Mouse (Mus musculus) embryonic facial prominence, embryonic 12.5 days (tissue): ENCODE data around the gene Dennd1c. TPM values are rescaled to one million over a fixed set of nuclear protein-coding genes. Genes with fewer than 3 reads are reported as not detected.
A peak's percentile ranks its signal among the peaks of the same experiment; 100 is the strongest.
"Not testable (repeated sequence)": the region's sequence is repeated elsewhere in the genome, so short reads cannot be mapped to it uniquely, and the experiment has no call there.

ENCODE experiments used
- ATAC-seq: fragments of 200-750 bp; cut with Nextera tagmentation; 2 replicates; pipeline ENCODE4 v1.8.0; 2017; ENCODE audit not compliant: insufficient number of reproducible peaks, insufficient read depth, low FRiP score, low TSS enrichment
- H3K27ac ChIP-seq: fragments of 300-500 bp; sonication (generic); 2 replicates; pipeline ENCODE4 v1.5.1; 2016; ENCODE audit warnings: mild to moderate bottlenecking
- H3K27me3 ChIP-seq: fragments of 300-500 bp; sonication (generic); 2 replicates; pipeline ENCODE4 v1.6.1; 2016; ENCODE audit warnings: mild to moderate bottlenecking, moderate library complexity
- H3K36me3 ChIP-seq: fragments of 300-500 bp; sonication (generic); 2 replicates; pipeline ENCODE4 v1.6.1; 2016; ENCODE audit warnings: mild to moderate bottlenecking
- H3K4me1 ChIP-seq: fragments of 300-500 bp; sonication (generic); 2 replicates; pipeline ENCODE4 v1.6.1; 2016
- H3K4me2 ChIP-seq: fragments of 300-500 bp; sonication (generic); replicated peaks from 2 replicates; pipeline ENCODE4 v1.6.1; 2016; ENCODE audit warnings: mild to moderate bottlenecking, moderate library complexity
- H3K4me3 ChIP-seq: fragments of 300-500 bp; sonication (generic); 2 replicates; pipeline ENCODE4 v1.5.1; 2016; ENCODE audit warnings: mild to moderate bottlenecking
- H3K9ac ChIP-seq: fragments of 300-500 bp; sonication (generic); 2 replicates; pipeline ENCODE4 v1.6.1; 2016; ENCODE audit warnings: mild to moderate bottlenecking, moderate library complexity
- H3K9me3 ChIP-seq: fragments of 300-500 bp; sonication (generic); 2 replicates; pipeline ENCODE4 v1.6.1; 2016; ENCODE audit warnings: mild to moderate bottlenecking, moderate library complexity
- WGBS: fragments of 180-500 bp; shearing (Covaris S2); methylation state at CpG from one replicate; pipeline ENCODE4 v1.1.7; 2016; 5-methylcytosine and 5-hydroxymethylcytosine counted together
- polyA plus RNA-seq: library from polyadenylated mRNA; unstranded; fragments of >200 nt; fragmentation: Nextera tagmentation; extraction: Ambion mirVana; gene quantifications from 2 replicates; pipeline ENCODE4 v1.2.1, GENCODE M21; 2016

Dennd1c gene
- polyA plus RNA-seq, 1 experiment from 2014 or later = 1.4 TPM

DNA sequence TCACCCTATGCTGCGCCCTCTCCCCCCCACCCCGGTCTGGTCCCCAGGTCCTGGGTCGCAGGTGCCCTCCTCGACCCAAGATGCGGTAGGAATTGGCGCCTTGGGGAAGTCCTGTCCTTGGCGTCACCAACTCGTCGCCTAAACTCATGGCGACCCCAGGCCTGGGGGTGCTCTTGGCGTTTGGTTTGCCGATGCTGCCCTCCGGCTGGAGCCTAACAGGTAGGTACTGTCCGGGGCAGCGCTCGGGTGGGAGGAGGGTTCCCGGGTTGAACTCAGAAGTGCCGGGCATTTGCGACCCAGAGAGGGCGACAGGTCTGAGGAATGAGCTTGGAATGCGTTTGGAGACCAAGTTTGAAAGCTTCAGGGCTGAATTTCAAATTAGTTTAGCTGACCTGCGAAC lies 15.8 kb downstream of the Dennd1c start:
- no peaks in the 10 kb centered on the region for H3K36me3 ChIP-seq
- ATAC-seq = no peak
- WGBS = 2% methylated on average over 22 of the region's 22 CpGs
- H3K27me3 ChIP-seq = peaks cover 54% of the 10 kb centered on the region
- H3K9ac ChIP-seq = peak overlapping the region; percentile 17; the same call in 1 of the 2 replicates
- H3K9me3 ChIP-seq = no peaks in the 10 kb centered on the region
- H3K4me2 ChIP-seq = peak overlapping the region; percentile 36
- H3K4me1 ChIP-seq = peaks cover 8% of the 10 kb centered on the region; the same call in 1 of the 2 replicates
- H3K4me3 ChIP-seq = peak overlapping the region; percentile 27
- H3K27ac ChIP-seq = no peak overlapping the region

DNA sequence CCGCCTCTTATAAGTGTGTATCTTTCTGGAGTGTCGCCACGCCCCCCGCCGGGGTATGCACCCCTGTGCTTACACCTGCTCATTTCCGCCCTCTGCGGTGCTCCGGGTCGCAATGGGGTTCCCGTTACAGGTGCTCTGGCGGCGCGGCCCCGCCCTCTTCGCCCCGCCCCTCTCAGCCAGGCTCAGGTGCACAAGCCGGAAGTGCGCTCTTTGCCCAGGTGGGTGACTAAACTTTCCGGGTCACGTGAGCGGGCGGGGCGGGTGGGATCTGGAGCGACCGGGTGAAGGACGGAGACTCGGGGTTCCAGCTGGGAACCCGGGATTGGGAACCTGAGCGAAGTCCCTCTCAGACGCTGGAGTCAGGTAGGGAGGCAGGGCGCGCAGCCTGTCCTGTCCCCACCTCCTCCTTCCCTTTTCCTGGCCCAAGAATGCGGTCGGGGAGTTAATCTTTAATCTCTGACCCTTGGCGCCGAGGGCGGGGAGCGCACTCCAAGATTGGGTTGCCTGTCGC lies 16.2 kb downstream of the Dennd1c start:
- Histone ChIP-seq H3K27ac (no peak overlapping the region), H3K4me2 (peak overlapping the region; percentile 36), H3K27me3 (peaks cover 54% of the 10 kb centered on the region), H3K36me3 (no peaks in the 10 kb centered on the region), H3K4me1 (peaks cover 8% of the 10 kb centered on the region; the same call in 1 of the 2 replicates), H3K9ac (peak overlapping the region; percentile 17; the same call in 1 of the 2 replicates), H3K9me3 (no peaks in the 10 kb centered on the region), H3K4me3 (peak overlapping the region; percentile 27)
- WGBS = 2% methylated on average over 39 of the region's 39 CpGs
- no peak for ATAC-seq

DNA sequence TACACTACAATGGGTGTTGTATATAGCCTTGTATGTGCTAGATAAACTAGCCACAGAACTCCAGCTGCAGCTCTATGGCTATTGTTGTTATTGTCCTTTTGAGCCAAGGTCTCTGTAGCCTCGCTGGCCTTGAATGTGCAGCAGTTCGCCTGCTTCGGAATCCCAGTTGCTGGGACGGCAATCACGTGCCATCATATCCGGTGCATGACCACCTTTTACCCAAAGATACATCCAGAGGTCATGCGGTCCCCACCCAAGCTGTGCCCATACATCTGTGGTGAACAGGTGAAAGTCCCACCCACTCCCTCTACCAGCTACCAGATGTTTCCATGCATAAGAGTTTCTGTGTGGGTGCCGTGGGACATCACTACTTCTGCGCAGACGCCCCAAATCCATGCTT lies 17.2 kb downstream of the Dennd1c start:
- no peak overlapping the region for H3K27ac ChIP-seq
- H3K4me2 ChIP-seq = peak overlapping the region; percentile 92
- H3K9me3 ChIP-seq = no peaks in the 10 kb centered on the region
- no peaks in the 10 kb centered on the region for H3K36me3 ChIP-seq
- ATAC-seq = no peak
- H3K4me3 ChIP-seq = 0 out of 2 replicates have a peak overlapping the region, but pooled peaks have one; percentile 87
- H3K4me1 ChIP-seq = peaks cover 8% of the 10 kb centered on the region; the same call in 1 of the 2 replicates
- no peak overlapping the region for H3K9ac ChIP-seq
- H3K27me3 ChIP-seq = peaks cover 48% of the 10 kb centered on the region
- WGBS = 45% methylated on average over 10 of the region's 10 CpGs

DNA sequence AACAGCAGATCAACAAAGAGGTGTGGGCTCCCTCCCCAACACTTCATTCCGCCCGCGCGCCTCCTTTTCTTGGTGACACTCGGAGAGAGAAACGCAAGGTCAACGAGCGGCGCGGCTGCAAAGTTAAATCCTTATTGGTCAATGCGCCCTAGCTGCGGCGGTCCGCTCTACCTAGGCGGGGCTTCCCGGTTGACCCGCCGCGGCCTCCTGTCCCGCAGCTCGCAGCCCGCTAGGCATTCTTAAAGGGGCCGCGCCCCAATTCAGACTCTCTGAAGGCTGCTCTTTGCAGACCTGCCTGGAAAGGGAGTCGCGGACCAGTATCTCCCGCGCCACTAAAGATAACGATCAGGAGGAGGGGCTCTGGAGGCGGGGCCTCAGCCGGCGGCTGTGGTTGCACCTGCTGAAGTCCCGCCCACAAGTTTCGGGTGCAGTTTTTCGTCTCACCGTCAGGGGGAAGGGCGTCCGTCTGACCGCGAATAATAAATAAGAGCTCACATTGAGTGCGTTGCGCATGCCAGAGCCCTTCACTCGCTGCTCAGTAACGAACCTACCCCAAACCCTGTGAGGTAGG lies 18.0 kb downstream of the Dennd1c start:
- Histone ChIP-seq H3K27ac (no peak overlapping the region; the same call in 1 of the 2 replicates), H3K9ac (no peak overlapping the region)

DNA sequence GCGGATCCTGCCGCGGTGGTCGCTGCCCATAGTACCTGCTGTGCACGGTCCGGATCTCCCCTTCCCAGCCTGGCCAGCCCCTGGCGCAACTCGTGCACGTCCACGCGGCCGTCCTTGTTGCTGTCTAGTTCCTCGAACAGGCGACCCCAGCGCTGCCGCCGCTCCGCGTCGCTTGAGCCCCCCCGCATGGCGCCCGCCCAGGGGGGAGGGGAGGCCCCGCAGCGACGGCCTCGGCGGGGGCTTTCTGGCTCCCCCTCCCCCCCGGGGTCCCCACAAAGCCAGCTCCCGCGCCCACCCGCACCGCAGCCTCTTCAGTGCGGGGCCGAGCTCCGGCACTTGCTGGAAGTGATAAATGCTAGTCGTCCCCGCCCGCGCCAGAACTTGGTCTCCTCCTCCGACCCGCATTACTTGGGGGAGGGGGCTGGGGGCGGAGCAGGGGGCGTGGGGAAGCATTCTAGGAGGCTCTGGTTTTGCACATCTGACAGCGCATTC lies 18.8 kb downstream of the Dennd1c start, which contains the start of gene Slc25a23:
TSS of gene Slc25a23 (minus strand) at position 378 of the 492 bp plus-strand sequence.
- under 1% methylated on average over 27 of the region's 45 CpGs for WGBS
- H3K27me3 ChIP-seq = peaks cover 37% of the 10 kb centered on the region

More for the DNA sequence above, 18.0 kb downstream of the Dennd1c start:
- Histone ChIP-seq H3K9me3 (no peaks in the 10 kb centered on the region), H3K4me1 (peaks cover 8% of the 10 kb centered on the region; the same call in 1 of the 2 replicates), H3K4me2 (peak overlapping the region; percentile 92), H3K4me3 (peak overlapping the region; percentile 87), H3K27me3 (peaks cover 44% of the 10 kb centered on the region), H3K36me3 (no peaks in the 10 kb centered on the region)
- under 1% methylated on average over 44 of the region's 44 CpGs for WGBS
- peak; percentile 77 for ATAC-seq

DNA sequence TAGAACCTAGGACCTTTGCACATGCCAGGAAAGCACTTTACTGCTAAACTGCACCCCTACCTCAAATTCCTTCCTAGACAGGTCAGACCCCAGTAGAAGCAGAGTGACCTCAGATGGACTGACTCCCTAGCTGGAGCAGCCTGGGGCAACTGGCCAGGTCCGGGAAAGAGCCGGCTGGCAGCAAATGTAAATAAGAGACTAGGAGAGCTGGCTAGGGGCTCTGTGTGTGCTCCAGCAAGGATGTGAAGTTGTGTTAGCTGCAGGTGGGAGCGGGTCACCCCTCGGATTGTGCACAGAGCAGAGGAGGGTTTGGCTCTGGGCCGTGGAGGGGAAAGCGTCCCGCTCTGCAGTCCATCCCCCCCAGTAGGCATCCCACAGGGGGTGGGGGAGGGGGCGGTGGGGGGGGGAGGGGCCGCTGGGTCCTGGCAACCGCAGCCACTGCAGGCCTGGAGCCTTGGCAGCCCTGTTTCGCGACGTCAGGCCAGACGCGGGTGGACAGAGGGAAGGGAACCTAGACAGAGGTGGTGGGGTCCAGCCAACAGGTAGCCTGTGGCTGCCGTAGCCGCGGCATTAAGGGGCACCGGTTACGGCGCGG lies 19.3 kb downstream of the Dennd1c start, which contains the start of gene Crb3:
TSS of gene Crb3 (plus strand) at position 215 of the 595 bp plus-strand sequence.
- H3K4me3 ChIP-seq = peak within 1 kb of the TSS; percentile 87
- peak within 1 kb of the TSS; percentile 75 for H3K9ac ChIP-seq
- peak within 1 kb of the TSS; percentile 92 for H3K4me2 ChIP-seq
- peaks cover 32% of the 10 kb centered on the region for H3K27me3 ChIP-seq
- peak within 1 kb of the TSS; percentile 30; the same call in 1 of the 2 replicates for H3K27ac ChIP-seq
- peak; percentile 11; the same call in 1 of the 2 replicates for ATAC-seq
- H3K36me3 ChIP-seq = no peaks in the 10 kb centered on the region; the same call in 1 of the 2 replicates
- H3K4me1 ChIP-seq = peaks cover 8% of the 10 kb centered on the region; the same call in 1 of the 2 replicates
- H3K9me3 ChIP-seq = no peaks in the 10 kb centered on the region
- 1% methylated on average over 13 of the region's 22 CpGs for WGBS

More for the DNA sequence above, 18.8 kb downstream of the Dennd1c start, which contains the start of gene Slc25a23:
- peak; percentile 65 for ATAC-seq
- H3K4me1 ChIP-seq = peaks cover 8% of the 10 kb centered on the region; the same call in 1 of the 2 replicates
- peak within 1 kb of the TSS; percentile 87 for H3K4me3 ChIP-seq
- peak within 1 kb of the TSS; percentile 30 for H3K27ac ChIP-seq
- peak within 1 kb of the TSS; percentile 75 for H3K9ac ChIP-seq
- H3K36me3 ChIP-seq = no peaks in the 10 kb centered on the region; the same call in 1 of the 2 replicates
- peak within 1 kb of the TSS; percentile 92 for H3K4me2 ChIP-seq
- H3K9me3 ChIP-seq = no peaks in the 10 kb centered on the region

DNA sequence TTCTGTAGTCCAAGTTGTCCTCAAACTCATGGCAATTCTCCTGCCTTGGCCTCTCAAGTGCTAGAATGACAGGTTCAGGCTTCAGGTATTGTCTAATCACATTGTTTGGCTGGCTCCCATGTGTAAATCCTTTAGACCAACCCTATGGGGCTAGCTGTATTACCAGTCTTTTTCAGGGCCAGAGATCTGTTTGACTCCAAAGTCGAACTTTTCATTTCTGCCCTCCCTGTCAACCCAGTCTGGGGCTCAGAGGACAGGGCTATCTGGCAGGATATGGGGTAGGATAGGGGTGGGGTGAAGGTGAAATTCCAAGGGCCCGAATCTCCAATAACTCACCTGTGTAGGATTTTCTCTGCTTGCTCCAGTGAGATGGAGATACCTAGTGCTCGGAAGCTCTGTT lies 22.1 kb downstream of the Dennd1c start:
- no peak overlapping the region for H3K4me2 ChIP-seq
- no peak overlapping the region for H3K4me3 ChIP-seq
- 76% methylated on average over 3 of the region's 3 CpGs for WGBS
- peaks cover 5% of the 10 kb centered on the region for H3K27me3 ChIP-seq
- H3K4me1 ChIP-seq = peaks cover 8% of the 10 kb centered on the region; the same call in 1 of the 2 replicates
- ATAC-seq = no peak
- H3K9me3 ChIP-seq = no peaks in the 10 kb centered on the region
- no peak overlapping the region for H3K9ac ChIP-seq
- peaks cover 8% of the 10 kb centered on the region; the same call in 1 of the 2 replicates for H3K36me3 ChIP-seq
- no peak overlapping the region for H3K27ac ChIP-seq

DNA sequence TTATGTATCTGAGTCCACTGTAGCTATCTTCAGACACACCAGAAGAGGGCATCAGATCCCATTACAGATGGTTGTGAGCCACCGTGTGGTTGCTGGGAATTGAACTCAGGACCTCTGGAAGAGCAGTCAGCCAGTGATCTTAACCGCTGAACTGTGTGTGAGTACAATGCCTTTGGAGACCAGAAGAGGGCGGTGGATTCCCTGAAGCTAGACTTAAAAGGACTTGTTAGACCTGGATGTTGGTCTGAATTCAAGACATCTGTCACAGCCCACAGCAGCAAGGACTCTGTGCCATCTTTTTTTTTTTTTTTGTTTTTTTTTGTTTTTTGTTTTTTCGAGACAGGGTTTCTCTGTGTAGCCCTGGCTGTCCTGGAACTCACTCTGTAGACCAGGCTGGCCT lies 26.6 kb downstream of the Dennd1c start:
- H3K36me3 ChIP-seq = peaks cover 12% of the 10 kb centered on the region; the same call in 1 of the 2 replicates
- H3K4me3 ChIP-seq, ATAC-seq, H3K9me3 ChIP-seq, H3K4me2 ChIP-seq, H3K27me3 ChIP-seq, H3K9ac ChIP-seq, H3K27ac ChIP-seq, H3K4me1 ChIP-seq: not testable (repeated sequence)
- 77% methylated on average over 4 of the region's 4 CpGs for WGBS

DNA sequence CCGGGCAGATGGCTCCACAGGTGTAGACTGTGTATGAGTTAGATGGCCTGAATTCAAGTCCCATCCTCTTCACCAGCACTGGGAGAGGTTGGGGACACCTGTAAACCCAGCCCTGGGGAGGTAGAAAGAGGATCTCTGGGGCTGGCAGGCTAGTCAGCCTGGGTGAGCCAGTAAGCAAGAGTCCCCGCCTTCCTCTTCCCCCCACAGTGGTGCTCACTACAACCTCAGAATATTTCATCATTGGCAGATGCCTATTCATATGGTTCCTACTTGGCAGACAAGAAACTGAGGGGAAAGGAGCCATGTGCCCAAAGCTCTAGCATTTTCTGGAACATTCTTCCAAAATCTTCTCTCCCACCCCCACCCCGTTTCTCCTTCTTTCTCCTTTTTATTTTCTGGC lies 29.5 kb downstream of the Dennd1c start:
- Histone ChIP-seq H3K27me3 (no peaks in the 10 kb centered on the region), H3K36me3 (peaks cover 12% of the 10 kb centered on the region; the same call in 1 of the 2 replicates), H3K27ac (no peak overlapping the region), H3K9me3 (no peaks in the 10 kb centered on the region), H3K4me1 (no peaks in the 10 kb centered on the region), H3K9ac (no peak overlapping the region), H3K4me2 (no peak overlapping the region), H3K4me3 (no peak overlapping the region)
- WGBS = 87% methylated on average over 3 of the region's 3 CpGs
- no peak for ATAC-seq

DNA sequence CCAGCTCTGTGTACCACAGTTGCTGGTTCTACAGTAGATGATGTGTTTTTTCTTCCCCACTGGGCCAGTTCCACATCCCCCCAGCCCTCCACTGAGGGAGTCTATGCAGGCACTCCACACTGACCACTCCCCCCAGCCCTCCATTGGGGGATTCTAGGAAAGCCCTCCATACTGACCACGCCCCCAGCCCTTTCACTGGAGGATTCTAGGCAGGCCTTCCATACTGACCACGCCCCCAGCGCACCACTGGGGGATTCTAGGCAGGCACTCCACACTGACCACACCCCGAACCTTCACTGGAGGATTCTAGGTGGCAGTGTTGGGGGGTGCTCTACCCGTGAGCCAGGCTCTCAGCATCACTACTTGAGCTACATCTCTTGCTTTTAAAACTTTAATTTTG lies 30.9 kb downstream of the Dennd1c start:
- no peak overlapping the region for H3K4me3 ChIP-seq
- H3K9me3 ChIP-seq = no peaks in the 10 kb centered on the region
- peaks cover 4% of the 10 kb centered on the region; the same call in 1 of the 2 replicates for H3K36me3 ChIP-seq
- no peak overlapping the region for H3K4me2 ChIP-seq
- H3K4me1 ChIP-seq = no peaks in the 10 kb centered on the region
- no peak; the same call in 1 of the 2 replicates for ATAC-seq
- H3K27me3 ChIP-seq = no peaks in the 10 kb centered on the region
- H3K9ac ChIP-seq = no peak overlapping the region
- 35% methylated on average over 5 of the region's 5 CpGs for WGBS
- H3K27ac ChIP-seq = no peak overlapping the region

DNA sequence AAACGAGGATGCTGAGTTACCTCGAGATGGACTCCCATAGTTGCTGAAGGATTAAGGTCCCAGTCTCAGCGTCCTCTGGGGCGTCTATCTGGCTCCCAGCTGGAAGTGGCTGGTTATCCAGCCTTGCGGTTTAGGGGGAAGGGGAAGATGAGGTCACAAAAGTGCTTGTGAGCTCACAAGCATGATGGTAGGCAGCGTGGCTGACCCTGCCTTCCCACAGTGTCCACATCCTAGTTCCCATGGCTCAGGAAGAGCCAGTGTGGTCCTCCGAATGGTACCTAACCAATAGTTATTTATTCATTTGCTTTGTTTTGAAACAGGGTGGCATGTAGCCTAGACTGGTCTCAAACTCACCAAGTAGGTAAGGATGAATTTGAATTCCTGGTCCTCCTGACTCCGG lies 36.8 kb downstream of the Dennd1c start, which contains the start of gene Slc25a41:
TSS of gene Slc25a41 (minus strand) at position 101 of the 400 bp plus-strand sequence.
- Histone ChIP-seq H3K4me1 (no peaks in the 10 kb centered on the region), H3K9ac (no peak within 1 kb of the TSS), H3K27ac (no peak within 1 kb of the TSS), H3K4me3 (no peak within 1 kb of the TSS), H3K36me3 (no peaks in the 10 kb centered on the region), H3K27me3 (peaks cover 8% of the 10 kb centered on the region), H3K9me3 (no peaks in the 10 kb centered on the region), H3K4me2 (no peak within 1 kb of the TSS)
- 70% methylated on average over 8 of the region's 8 CpGs for WGBS
- no peak for ATAC-seq
